Mouse (Mus musculus): ENCODE data around the gene Rps12-ps3. TPM values are rescaled to one million over a fixed set of nuclear protein-coding genes. Genes with fewer than 3 reads are reported as not detected.

Rps12-ps3 gene
- polyA plus RNA-seq, 1 experiment from 2014 or later = 13.5 TPM

GRCm38 (mm10) chr19:59356843-59357595 is 34.9 kb downstream of the Rps12-ps3 start:
- WGBS = 80% methylated on average over 14 of the region's 14 CpGs
- H3K4me3 ChIP-seq (ENCODE audit: low read depth, low read length) = no peak overlapping the region
- no peak overlapping the region for H3K9ac ChIP-seq (ENCODE audit: low read length)
- no peaks in the 10 kb centered on the region for H3K27me3 ChIP-seq (ENCODE audit: control insufficient read depth, insufficient read depth, low read length)
- no peaks in the 10 kb centered on the region for H3K36me3 ChIP-seq (ENCODE audit: control insufficient read depth, insufficient read depth, low read length)
- no peak for DNase-seq (ENCODE audit: low spot score)
- no peaks in the 10 kb centered on the region for H3K9me3 ChIP-seq (ENCODE audit: control insufficient read depth, low read length)
- H3K4me2 ChIP-seq (ENCODE audit: low read depth, low read length, severe bottlenecking) = no peak overlapping the region
- ATAC-seq (replicated peaks; ENCODE audit: low FRiP score) = no peak
- no peak overlapping the region for H3K27ac ChIP-seq (ENCODE audit: low read depth, low read length)
- no peaks in the 10 kb centered on the region; the same call in 1 of the 2 replicates for H3K4me1 ChIP-seq (replicated peaks; ENCODE audit: control insufficient read depth, insufficient read depth, low read length)

- Histone ChIP-seq H3K4me3 (ENCODE audit: low read depth, low read length) (no peak overlapping the region), H3K9ac (ENCODE audit: low read length) (no peak overlapping the region), H3K27me3 (ENCODE audit: control insufficient read depth, insufficient read depth, low read length) (no peaks in the 10 kb centered on the region), H3K36me3 (ENCODE audit: control insufficient read depth, insufficient read depth, low read length) (no peaks in the 10 kb centered on the region), H3K9me3 (ENCODE audit: control insufficient read depth, low read length) (no peaks in the 10 kb centered on the region), H3K4me2 (ENCODE audit: low read depth, low read length, severe bottlenecking) (no peak overlapping the region), H3K27ac (ENCODE audit: low read depth, low read length) (no peak overlapping the region), H3K4me1 (replicated peaks; ENCODE audit: control insufficient read depth, insufficient read depth, low read length) (no peaks in the 10 kb centered on the region; the same call in 1 of the 2 replicates)
- DNase-seq (ENCODE audit: low spot score) = no peak
- no peak for ATAC-seq (replicated peaks; ENCODE audit: low FRiP score)
- 87% methylated on average over 4 of the region's 4 CpGs for WGBS
Measured at GRCm38 (mm10) chr19:59357878-59358277, 35.8 kb downstream of the Rps12-ps3 start.

- Histone ChIP-seq H3K4me2 (ENCODE audit: low read depth, low read length, severe bottlenecking) (no peak overlapping the region), H3K9ac (ENCODE audit: low read length) (no peak overlapping the region), H3K27me3 (ENCODE audit: control insufficient read depth, insufficient read depth, low read length) (no peaks in the 10 kb centered on the region), H3K9me3 (ENCODE audit: control insufficient read depth, low read length) (no peaks in the 10 kb centered on the region), H3K4me1 (replicated peaks; ENCODE audit: control insufficient read depth, insufficient read depth, low read length) (no peaks in the 10 kb centered on the region; the same call in 1 of the 2 replicates), H3K4me3 (ENCODE audit: low read depth, low read length) (no peak overlapping the region), H3K36me3 (ENCODE audit: control insufficient read depth, insufficient read depth, low read length) (no peaks in the 10 kb centered on the region), H3K27ac (ENCODE audit: low read depth, low read length) (no peak overlapping the region)
- 84% methylated on average over 4 of the region's 4 CpGs for WGBS
- ATAC-seq (replicated peaks; ENCODE audit: low FRiP score) = no peak
- no peak for DNase-seq (ENCODE audit: low spot score)
Measured at GRCm38 (mm10) chr19:59359202-59359601, 37.1 kb downstream of the Rps12-ps3 start.

- H3K9me3 ChIP-seq (ENCODE audit: control insufficient read depth, low read length) = no peaks in the 10 kb centered on the region
- no peak overlapping the region for H3K4me2 ChIP-seq (ENCODE audit: low read depth, low read length, severe bottlenecking)
- no peaks in the 10 kb centered on the region for H3K36me3 ChIP-seq (ENCODE audit: control insufficient read depth, insufficient read depth, low read length)
- H3K27me3 ChIP-seq (ENCODE audit: control insufficient read depth, insufficient read depth, low read length) = no peaks in the 10 kb centered on the region
- no peak overlapping the region for H3K4me3 ChIP-seq (ENCODE audit: low read depth, low read length)
- WGBS = 24% methylated on average over 2 of the region's 2 CpGs
- no peak overlapping the region for H3K9ac ChIP-seq (ENCODE audit: low read length)
- no peak for ATAC-seq (replicated peaks; ENCODE audit: low FRiP score)
- H3K4me1 ChIP-seq (replicated peaks; ENCODE audit: control insufficient read depth, insufficient read depth, low read length) = no peaks in the 10 kb centered on the region; the same call in 1 of the 2 replicates
- no peak for DNase-seq (ENCODE audit: low spot score)
- H3K27ac ChIP-seq (ENCODE audit: low read depth, low read length) = no peak overlapping the region
Measured at GRCm38 (mm10) chr19:59360486-59360896, 38.4 kb downstream of the Rps12-ps3 start.

- Histone ChIP-seq H3K36me3 (ENCODE audit: control insufficient read depth, insufficient read depth, low read length) (no peaks in the 10 kb centered on the region), H3K27me3 (ENCODE audit: control insufficient read depth, insufficient read depth, low read length) (no peaks in the 10 kb centered on the region), H3K9ac (ENCODE audit: low read length) (no peak overlapping the region), H3K27ac (ENCODE audit: low read depth, low read length) (no peak overlapping the region), H3K4me2 (ENCODE audit: low read depth, low read length, severe bottlenecking) (no peak overlapping the region), H3K9me3 (ENCODE audit: control insufficient read depth, low read length) (no peaks in the 10 kb centered on the region), H3K4me3 (ENCODE audit: low read depth, low read length) (no peak overlapping the region), H3K4me1 (replicated peaks; ENCODE audit: control insufficient read depth, insufficient read depth, low read length) (no peaks in the 10 kb centered on the region; the same call in 1 of the 2 replicates)
- ATAC-seq (replicated peaks; ENCODE audit: low FRiP score) = no peak
- DNase-seq (ENCODE audit: low spot score) = no peak
- 89% methylated on average over 6 of the region's 6 CpGs for WGBS
Measured at GRCm38 (mm10) chr19:59362646-59363045, 40.6 kb downstream of the Rps12-ps3 start.

GRCm38 (mm10) chr19:59363666-59364065 is 41.6 kb downstream of the Rps12-ps3 start:
- Histone ChIP-seq H3K4me2 (ENCODE audit: low read depth, low read length, severe bottlenecking) (no peak overlapping the region), H3K27ac (ENCODE audit: low read depth, low read length) (no peak overlapping the region), H3K9me3 (ENCODE audit: control insufficient read depth, low read length) (no peaks in the 10 kb centered on the region), H3K4me3 (ENCODE audit: low read depth, low read length) (no peak overlapping the region), H3K4me1 (replicated peaks; ENCODE audit: control insufficient read depth, insufficient read depth, low read length) (no peaks in the 10 kb centered on the region; the same call in 1 of the 2 replicates), H3K36me3 (ENCODE audit: control insufficient read depth, insufficient read depth, low read length) (no peaks in the 10 kb centered on the region), H3K27me3 (ENCODE audit: control insufficient read depth, insufficient read depth, low read length) (no peaks in the 10 kb centered on the region), H3K9ac (ENCODE audit: low read length) (no peak overlapping the region)
- DNase-seq (ENCODE audit: low spot score) (no peak), ATAC-seq (replicated peaks; ENCODE audit: low FRiP score) (no peak)
- 89% methylated on average over 3 of the region's 3 CpGs for WGBS

GRCm38 (mm10) chr19:59366724-59367123 is 44.6 kb downstream of the Rps12-ps3 start:
- no peak overlapping the region for H3K27ac ChIP-seq (ENCODE audit: low read depth, low read length)
- H3K9ac ChIP-seq (ENCODE audit: low read length) = no peak overlapping the region
- H3K9me3 ChIP-seq (ENCODE audit: control insufficient read depth, low read length) = no peaks in the 10 kb centered on the region
- ATAC-seq (replicated peaks; ENCODE audit: low FRiP score) (no peak), DNase-seq (ENCODE audit: low spot score) (no peak)
- no peaks in the 10 kb centered on the region for H3K4me1 ChIP-seq (replicated peaks; ENCODE audit: control insufficient read depth, insufficient read depth, low read length)
- H3K27me3 ChIP-seq (ENCODE audit: control insufficient read depth, insufficient read depth, low read length) = no peaks in the 10 kb centered on the region
- no peak overlapping the region for H3K4me3 ChIP-seq (ENCODE audit: low read depth, low read length)
- no peaks in the 10 kb centered on the region for H3K36me3 ChIP-seq (ENCODE audit: control insufficient read depth, insufficient read depth, low read length)
- H3K4me2 ChIP-seq (ENCODE audit: low read depth, low read length, severe bottlenecking) = no peak overlapping the region
- WGBS = 67% methylated on average over 3 of the region's 3 CpGs

- Histone ChIP-seq H3K9ac (ENCODE audit: low read length) (no peak overlapping the region), H3K4me1 (replicated peaks; ENCODE audit: control insufficient read depth, insufficient read depth, low read length) (no peaks in the 10 kb centered on the region), H3K9me3 (ENCODE audit: control insufficient read depth, low read length) (no peaks in the 10 kb centered on the region), H3K36me3 (ENCODE audit: control insufficient read depth, insufficient read depth, low read length) (no peaks in the 10 kb centered on the region), H3K27me3 (ENCODE audit: control insufficient read depth, insufficient read depth, low read length) (no peaks in the 10 kb centered on the region), H3K27ac (ENCODE audit: low read depth, low read length) (no peak overlapping the region), H3K4me2 (ENCODE audit: low read depth, low read length, severe bottlenecking) (no peak overlapping the region), H3K4me3 (ENCODE audit: low read depth, low read length) (no peak overlapping the region)
- 94% methylated on average over 4 of the region's 4 CpGs for WGBS
- DNase-seq (ENCODE audit: low spot score) = peak; percentile 41
- no peak for ATAC-seq (replicated peaks; ENCODE audit: low FRiP score)
Measured at GRCm38 (mm10) chr19:59367892-59368291, 45.8 kb downstream of the Rps12-ps3 start.

- Histone ChIP-seq H3K4me2 (ENCODE audit: low read depth, low read length, severe bottlenecking) (no peak overlapping the region), H3K27ac (ENCODE audit: low read depth, low read length) (no peak overlapping the region), H3K4me3 (ENCODE audit: low read depth, low read length) (no peak overlapping the region), H3K9ac (ENCODE audit: low read length) (no peak overlapping the region), H3K27me3 (ENCODE audit: control insufficient read depth, insufficient read depth, low read length) (no peaks in the 10 kb centered on the region), H3K9me3 (ENCODE audit: control insufficient read depth, low read length) (no peaks in the 10 kb centered on the region; the same call in 1 of the 2 replicates), H3K4me1 (replicated peaks; ENCODE audit: control insufficient read depth, insufficient read depth, low read length) (no peaks in the 10 kb centered on the region), H3K36me3 (ENCODE audit: control insufficient read depth, insufficient read depth, low read length) (no peaks in the 10 kb centered on the region)
- DNase-seq (ENCODE audit: low spot score) (no peak), ATAC-seq (replicated peaks; ENCODE audit: low FRiP score) (no peak)
- 81% methylated on average over 4 of the region's 4 CpGs for WGBS
Measured at GRCm38 (mm10) chr19:59371016-59371415, 48.9 kb downstream of the Rps12-ps3 start.

Data from forebrain, embryonic 11.5 days (tissue).